Mouse (Mus musculus) midbrain, embryonic 15.5 days (tissue): ENCODE measurements around the gene Filip1l. TPM values are rescaled to one million over a fixed set of nuclear protein-coding genes. Genes with fewer than 3 reads are reported as not detected.
"Not testable (repeated sequence)": the region's sequence is repeated elsewhere in the genome, so short reads cannot be mapped to it uniquely, and the experiment has no call there.

ENCODE experiments used
- ATAC-seq: fragments of 200-750 bp; cut with Nextera tagmentation; replicated peaks from 2 replicates; pipeline ENCODE4 v1.8.0; 2017; ENCODE audit warnings: moderate TSS enrichment
- H3K27ac ChIP-seq: fragments of 300-500 bp; sonication (generic); 2 replicates; pipeline ENCODE4 v1.5.1; 2015; ENCODE audit warnings: mild to moderate bottlenecking, inconsistent platforms
- H3K27me3 ChIP-seq: fragments of 300-500 bp; sonication (generic); replicated peaks from 2 replicates; pipeline ENCODE4 v1.6.1; 2015; ENCODE audit warnings: inconsistent platforms
- H3K36me3 ChIP-seq: fragments of 300-500 bp; sonication (generic); replicated peaks from 2 replicates; pipeline ENCODE4 v1.6.1; 2015; ENCODE audit warnings: inconsistent platforms
- H3K4me1 ChIP-seq: fragments of 300-500 bp; sonication (generic); 2 replicates; pipeline ENCODE4 v1.6.1; 2015; ENCODE audit warnings: inconsistent platforms
- H3K4me2 ChIP-seq: fragments of 300-500 bp; sonication (generic); 2 replicates; pipeline ENCODE4 v1.6.1; 2015; ENCODE audit warnings: inconsistent platforms, mild to moderate bottlenecking, moderate library complexity
- H3K4me3 ChIP-seq: fragments of 300-500 bp; sonication (generic); 2 replicates; pipeline ENCODE4 v1.5.1; 2015; ENCODE audit warnings: mild to moderate bottlenecking, inconsistent platforms
- H3K9ac ChIP-seq: fragments of 300-500 bp; sonication (generic); 2 replicates; pipeline ENCODE4 v1.6.1; 2015; ENCODE audit warnings: mild to moderate bottlenecking, inconsistent platforms
- H3K9me3 ChIP-seq: fragments of 300-500 bp; sonication (generic); 2 replicates; pipeline ENCODE4 v1.6.1; 2016; ENCODE audit warnings: inconsistent platforms
- WGBS: fragments of 180-500 bp; shearing (Covaris S2); methylation state at CpG from one replicate; pipeline ENCODE4 v1.1.7; 2015; ENCODE audit warnings: mixed read lengths; 5-methylcytosine and 5-hydroxymethylcytosine counted together
- polyA plus RNA-seq: library from polyadenylated mRNA; unstranded; fragments of >200 nt; fragmentation: Nextera tagmentation; extraction: Ambion mirVana; gene quantifications from 2 replicates; pipeline ENCODE4 v1.2.1, GENCODE M21; 2015

The Filip1l gene
- polyA plus RNA-seq, 1 experiment from 2014 or later = 2.5 TPM

DNA sequence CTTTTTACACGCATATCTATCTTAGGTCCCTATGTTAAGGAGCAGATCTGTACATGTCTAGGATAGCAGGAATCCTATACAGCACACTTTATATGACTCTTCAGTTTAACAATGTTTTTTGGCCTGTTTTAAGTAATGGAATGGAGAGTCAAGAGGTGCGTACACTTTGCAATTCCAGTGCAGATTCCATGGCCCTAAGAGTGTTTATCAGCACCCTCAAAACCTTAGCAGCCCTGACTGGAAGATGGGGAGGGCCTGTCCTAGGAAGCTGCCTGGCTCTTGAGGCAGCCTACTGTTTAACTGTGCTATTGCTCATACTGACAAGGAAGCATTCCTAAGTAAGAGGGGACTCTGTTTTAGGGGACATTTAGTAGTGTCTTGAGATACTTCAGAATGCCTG lies 31.4 kb downstream of the Filip1l start:
- Histone ChIP-seq H3K9ac (no peak overlapping the region), H3K4me3 (no peak overlapping the region), H3K27me3 (no peaks in the 10 kb centered on the region), H3K36me3 (no peaks in the 10 kb centered on the region), H3K27ac (no peak overlapping the region), H3K9me3 (no peaks in the 10 kb centered on the region), H3K4me2 (no peak overlapping the region), H3K4me1 (no peaks in the 10 kb centered on the region)
- 97% methylated on average over 2 of the region's 2 CpGs for WGBS
- no peak for ATAC-seq

DNA sequence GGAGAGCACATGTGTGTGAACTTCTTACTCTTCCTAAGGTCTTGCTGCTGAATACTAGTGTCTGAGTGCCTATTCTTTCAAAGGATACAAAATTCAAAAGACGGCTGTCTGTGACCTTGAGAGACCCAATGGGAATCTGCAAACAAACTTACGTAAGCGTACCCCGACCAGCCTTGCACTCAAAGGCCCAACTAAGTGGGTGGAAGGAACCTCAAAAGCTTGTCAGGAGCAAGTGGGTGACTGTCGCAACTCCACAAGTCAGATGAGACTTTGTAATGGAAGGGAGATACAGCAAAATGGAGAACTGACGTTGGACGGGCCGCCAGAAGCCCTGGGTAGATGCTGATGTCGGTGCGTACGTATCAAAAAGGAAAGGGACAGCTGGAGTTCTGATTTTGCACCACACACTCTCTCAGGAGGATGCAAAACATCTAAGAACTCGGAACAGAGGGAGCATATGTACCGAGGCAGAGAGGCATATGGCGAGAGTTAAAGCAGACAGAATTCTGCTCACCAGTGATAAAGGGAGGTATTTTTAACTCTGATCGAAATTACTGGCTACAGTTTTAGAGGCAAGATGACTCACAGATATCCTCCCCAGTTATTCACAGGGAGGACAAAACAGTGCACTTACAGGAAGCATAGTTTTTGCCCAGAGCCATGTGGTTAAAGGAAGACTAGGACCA lies 36.8 kb downstream of the Filip1l start:
- Histone ChIP-seq H3K9me3 (no peaks in the 10 kb centered on the region), H3K9ac (no peak overlapping the region), H3K4me2 (no peak overlapping the region), H3K27me3 (no peaks in the 10 kb centered on the region), H3K4me3 (no peak overlapping the region), H3K4me1 (no peaks in the 10 kb centered on the region), H3K27ac (no peak overlapping the region), H3K36me3 (no peaks in the 10 kb centered on the region)
- ATAC-seq = no peak
- 93% methylated on average over 15 of the region's 15 CpGs for WGBS

DNA sequence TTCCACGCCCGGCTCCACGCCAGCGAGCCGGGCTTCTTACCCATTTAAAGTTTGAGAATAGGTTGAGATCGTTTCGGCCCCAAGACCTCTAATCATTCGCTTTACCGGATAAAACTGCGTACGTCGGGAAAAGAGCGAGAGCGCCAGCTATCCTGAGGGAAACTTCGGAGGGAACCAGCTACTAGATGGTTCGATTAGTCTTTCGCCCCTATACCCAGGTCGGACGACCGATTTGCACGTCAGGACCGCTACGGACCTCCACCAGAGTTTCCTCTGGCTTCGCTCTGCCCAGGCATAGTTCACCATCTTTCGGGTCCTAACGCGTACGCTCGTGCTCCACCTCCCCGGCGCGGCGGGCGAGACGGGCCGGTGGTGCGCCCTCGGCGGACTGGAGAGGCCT lies 38.3 kb downstream of the Filip1l start:
- not testable (repeated sequence) for H3K9me3 ChIP-seq, ATAC-seq, H3K36me3 ChIP-seq, H3K27me3 ChIP-seq, H3K27ac ChIP-seq, H3K4me2 ChIP-seq, H3K4me3 ChIP-seq, H3K9ac ChIP-seq, H3K4me1 ChIP-seq
- WGBS = 31% methylated on average over 29 of the region's 39 CpGs

DNA sequence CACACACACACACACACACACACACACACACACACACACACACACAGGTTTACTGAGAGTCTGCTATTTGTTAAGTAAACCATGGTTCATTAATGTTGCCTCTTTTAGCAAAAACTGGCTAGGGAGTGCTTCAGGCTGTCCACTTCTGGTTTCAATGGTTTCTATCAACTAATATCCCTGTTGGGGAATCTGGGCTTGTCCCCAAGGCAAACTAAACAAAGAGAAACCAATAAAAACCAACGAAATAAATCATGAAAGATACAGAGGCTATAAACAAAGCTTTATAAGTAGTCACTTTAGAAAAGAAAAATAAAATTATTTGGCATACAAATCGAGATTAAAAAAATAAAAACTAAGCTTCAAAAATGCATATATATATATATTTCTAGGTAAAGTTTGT lies 39.6 kb downstream of the Filip1l start:
- H3K4me1 ChIP-seq = no peaks in the 10 kb centered on the region
- no peak overlapping the region for H3K9ac ChIP-seq
- H3K4me3 ChIP-seq = no peak overlapping the region
- 72% methylated on average over 2 of the region's 2 CpGs for WGBS
- H3K27me3 ChIP-seq = no peaks in the 10 kb centered on the region
- H3K27ac ChIP-seq = no peak overlapping the region
- H3K4me2 ChIP-seq = no peak overlapping the region
- H3K9me3 ChIP-seq = no peaks in the 10 kb centered on the region
- ATAC-seq = no peak
- no peaks in the 10 kb centered on the region for H3K36me3 ChIP-seq

DNA sequence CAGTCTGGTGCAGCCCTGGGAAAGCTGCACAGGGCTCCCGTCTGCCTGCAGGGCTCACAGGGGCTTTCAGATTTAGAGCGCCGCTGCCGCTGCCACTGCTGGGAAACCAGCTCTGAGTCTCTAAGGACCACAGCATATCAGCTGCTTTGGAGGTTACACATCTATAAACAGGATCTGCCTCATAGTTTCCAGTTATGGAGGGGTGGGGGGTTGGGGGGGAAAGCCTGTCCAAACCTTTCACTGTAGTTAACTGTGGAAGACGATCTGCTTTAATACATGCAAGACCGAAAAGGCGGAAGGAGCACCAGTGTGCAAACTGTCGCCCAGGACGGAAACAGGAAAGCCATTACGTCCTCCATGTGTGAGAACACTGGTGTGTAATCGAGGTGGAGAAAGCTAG lies 40.3 kb downstream of the Filip1l start:
- Histone ChIP-seq H3K4me1 (no peaks in the 10 kb centered on the region), H3K9me3 (no peaks in the 10 kb centered on the region), H3K27me3 (no peaks in the 10 kb centered on the region), H3K27ac (no peak overlapping the region), H3K4me3 (no peak overlapping the region), H3K9ac (no peak overlapping the region), H3K4me2 (no peak overlapping the region), H3K36me3 (no peaks in the 10 kb centered on the region)
- 64% methylated on average over 11 of the region's 11 CpGs for WGBS
- ATAC-seq = no peak

DNA sequence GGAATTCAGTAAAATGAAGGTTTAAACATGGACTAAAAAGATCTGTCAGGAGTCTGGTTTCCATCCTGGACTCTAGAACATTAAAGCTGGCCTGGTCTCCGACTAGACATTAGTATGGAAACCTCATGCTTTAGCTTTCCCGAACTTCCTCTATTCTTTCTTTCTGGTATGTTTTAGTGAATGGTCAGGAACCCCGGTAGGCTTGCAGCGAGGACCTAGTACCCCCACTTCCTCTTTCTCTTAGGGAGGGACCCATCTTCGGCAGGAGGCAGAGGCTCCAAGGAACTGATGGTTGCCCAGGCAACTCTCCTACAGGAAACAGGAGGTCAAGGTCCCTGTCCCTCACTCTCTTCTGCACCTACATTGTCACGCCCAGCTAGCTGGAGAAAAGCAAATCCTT lies 43.4 kb downstream of the Filip1l start:
- Histone ChIP-seq H3K27ac (no peak overlapping the region), H3K9me3 (no peaks in the 10 kb centered on the region), H3K9ac (no peak overlapping the region), H3K4me2 (no peak overlapping the region), H3K4me3 (no peak overlapping the region), H3K4me1 (no peaks in the 10 kb centered on the region), H3K36me3 (no peaks in the 10 kb centered on the region), H3K27me3 (no peaks in the 10 kb centered on the region)
- WGBS = 82% methylated on average over 6 of the region's 6 CpGs
- no peak for ATAC-seq

DNA sequence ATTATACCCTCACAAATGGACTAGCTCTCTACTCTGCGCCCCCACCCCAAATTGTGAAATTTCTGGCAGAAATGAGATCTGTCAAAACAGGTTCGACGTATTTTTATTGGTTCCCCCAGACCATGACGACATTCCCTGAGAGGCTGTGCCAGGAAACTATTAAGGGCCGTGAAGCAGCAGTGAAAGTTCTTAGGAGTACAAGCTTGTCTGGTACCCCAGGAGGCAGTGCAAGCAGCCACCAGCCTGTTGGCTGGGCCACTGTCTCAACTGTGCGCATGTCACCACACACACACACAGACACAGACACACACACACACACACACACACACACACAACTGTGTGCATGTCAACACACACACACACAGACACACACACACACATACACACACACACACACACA lies 45.0 kb downstream of the Filip1l start:
- no peak overlapping the region for H3K4me2 ChIP-seq
- no peak overlapping the region for H3K27ac ChIP-seq
- no peaks in the 10 kb centered on the region for H3K27me3 ChIP-seq
- H3K9me3 ChIP-seq = no peaks in the 10 kb centered on the region
- no peaks in the 10 kb centered on the region for H3K36me3 ChIP-seq
- WGBS = 81% methylated on average over 6 of the region's 6 CpGs
- ATAC-seq = no peak
- no peaks in the 10 kb centered on the region for H3K4me1 ChIP-seq
- H3K4me3 ChIP-seq = no peak overlapping the region
- no peak overlapping the region for H3K9ac ChIP-seq

DNA sequence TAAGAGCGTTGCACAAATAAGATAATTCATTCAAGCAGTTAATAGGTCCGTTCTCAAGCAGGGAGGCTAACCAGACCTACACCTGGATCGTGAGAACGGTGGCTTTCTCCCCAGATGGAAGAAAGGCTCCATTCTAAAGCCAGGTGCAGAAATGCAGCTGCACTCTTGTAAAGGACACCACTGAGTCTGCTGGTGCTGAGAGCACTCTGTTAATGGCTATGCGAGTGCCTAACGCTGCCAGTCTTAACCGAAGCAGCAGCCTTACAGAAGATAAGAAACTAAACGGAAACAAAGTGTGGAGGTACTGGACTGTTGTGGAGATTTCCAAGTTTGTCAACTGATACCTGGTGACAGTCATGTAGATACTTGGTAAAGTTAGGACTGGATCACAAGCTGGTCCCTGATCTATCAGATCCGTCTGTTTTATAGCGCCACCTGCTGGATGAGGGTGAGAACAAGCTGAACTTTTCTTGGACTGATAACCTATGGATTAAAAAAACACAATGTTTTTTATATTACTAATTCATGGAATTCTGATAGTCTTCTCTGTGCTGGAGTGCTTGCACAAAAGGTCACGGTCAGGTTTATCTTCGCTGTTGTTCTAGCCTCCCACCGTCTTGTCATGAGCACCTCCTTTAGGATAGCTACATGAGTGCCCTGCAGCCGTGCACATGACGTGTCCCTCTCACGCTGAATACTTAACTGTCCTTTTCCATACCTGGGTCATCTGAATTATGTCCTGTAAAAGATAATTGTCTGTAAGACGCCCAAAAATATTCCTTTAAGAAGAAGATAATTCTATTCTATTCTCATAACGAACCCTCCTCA lies 45.7 kb downstream of the Filip1l start:
- Histone ChIP-seq H3K27me3 (no peaks in the 10 kb centered on the region), H3K9ac (no peak overlapping the region), H3K27ac (no peak overlapping the region), H3K36me3 (no peaks in the 10 kb centered on the region), H3K4me1 (no peaks in the 10 kb centered on the region), H3K4me3 (no peak overlapping the region), H3K9me3 (no peaks in the 10 kb centered on the region), H3K4me2 (no peak overlapping the region)
- ATAC-seq = peak; percentile 60
- 62% methylated on average over 18 of the region's 18 CpGs for WGBS

DNA sequence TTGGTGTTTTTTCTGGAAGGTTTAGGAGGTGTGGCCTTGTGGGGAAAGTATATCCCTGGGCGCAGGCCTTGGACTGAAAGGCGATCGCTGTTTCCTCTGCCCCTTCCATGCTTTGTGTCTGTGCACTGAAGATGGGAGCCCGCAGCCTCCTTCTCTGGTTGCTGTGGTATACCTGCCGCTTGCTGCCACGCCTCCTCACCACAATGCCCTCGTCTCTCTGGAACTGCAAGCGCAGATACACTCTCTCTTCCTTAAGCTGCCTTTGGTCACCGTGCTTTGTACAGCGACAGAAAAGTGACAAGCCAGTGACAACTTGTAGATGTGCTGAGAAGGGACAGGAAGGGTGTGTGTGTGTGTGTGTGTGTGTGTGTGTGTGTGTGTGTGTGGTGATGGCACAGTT lies 46.7 kb downstream of the Filip1l start:
- H3K36me3 ChIP-seq = no peaks in the 10 kb centered on the region
- H3K4me3 ChIP-seq = no peak overlapping the region
- no peaks in the 10 kb centered on the region for H3K9me3 ChIP-seq
- no peak overlapping the region for H3K9ac ChIP-seq
- 85% methylated on average over 10 of the region's 10 CpGs for WGBS
- no peak overlapping the region for H3K27ac ChIP-seq
- ATAC-seq = no peak
- no peaks in the 10 kb centered on the region for H3K27me3 ChIP-seq
- H3K4me1 ChIP-seq = no peaks in the 10 kb centered on the region
- H3K4me2 ChIP-seq = no peak overlapping the region

DNA sequence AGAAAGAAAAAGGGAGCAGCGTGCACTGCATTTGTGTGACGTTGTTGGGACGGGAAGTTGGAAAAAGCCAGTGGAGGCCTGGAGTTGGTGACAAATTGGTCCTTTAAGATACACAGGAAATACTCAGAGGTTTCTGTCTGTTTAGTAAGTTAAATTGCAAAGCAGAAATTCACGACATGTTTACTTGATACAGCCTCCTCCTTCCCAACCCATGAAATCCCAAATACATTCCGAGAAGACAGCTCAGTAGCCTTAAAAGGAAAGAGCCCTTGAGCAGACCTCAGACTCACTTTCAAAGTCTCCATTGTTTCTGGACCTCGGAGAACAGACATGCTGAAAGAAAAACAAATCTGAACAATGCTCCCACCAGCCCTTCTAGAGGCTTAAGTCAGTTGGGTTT lies 48.8 kb downstream of the Filip1l start:
- no peak overlapping the region for H3K4me3 ChIP-seq
- H3K4me2 ChIP-seq = no peak overlapping the region
- no peak overlapping the region for H3K9ac ChIP-seq
- 55% methylated on average over 6 of the region's 6 CpGs for WGBS
- no peaks in the 10 kb centered on the region for H3K9me3 ChIP-seq
- H3K27ac ChIP-seq = no peak overlapping the region
- no peaks in the 10 kb centered on the region for H3K27me3 ChIP-seq
- H3K4me1 ChIP-seq = no peaks in the 10 kb centered on the region
- no peak for ATAC-seq
- no peaks in the 10 kb centered on the region for H3K36me3 ChIP-seq

DNA sequence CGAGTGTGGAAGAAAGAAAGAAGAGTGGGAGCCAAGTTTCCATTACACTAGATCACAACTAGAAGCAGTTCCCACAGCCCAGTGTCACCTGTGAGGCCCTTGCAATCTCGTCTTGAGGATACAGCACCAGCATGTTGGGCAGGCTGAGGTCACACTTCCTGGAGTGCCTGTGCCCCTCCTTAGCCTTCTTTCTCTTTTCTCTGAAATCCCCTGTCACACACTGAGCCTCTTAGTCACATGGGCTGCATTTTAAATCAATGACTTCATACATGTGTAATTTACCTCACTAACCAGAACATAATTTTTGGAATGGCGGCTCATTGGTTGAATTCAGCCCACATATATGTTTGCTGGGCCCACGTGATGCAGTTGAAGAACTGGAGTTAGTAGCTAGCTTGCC lies 50.0 kb downstream of the Filip1l start:
- Histone ChIP-seq H3K27me3 (no peaks in the 10 kb centered on the region), H3K27ac (no peak overlapping the region), H3K4me3 (no peak overlapping the region), H3K9ac (no peak overlapping the region), H3K9me3 (no peaks in the 10 kb centered on the region), H3K4me2 (no peak overlapping the region), H3K4me1 (no peaks in the 10 kb centered on the region), H3K36me3 (no peaks in the 10 kb centered on the region)
- no peak for ATAC-seq
- WGBS = 89% methylated on average over 4 of the region's 4 CpGs

DNA sequence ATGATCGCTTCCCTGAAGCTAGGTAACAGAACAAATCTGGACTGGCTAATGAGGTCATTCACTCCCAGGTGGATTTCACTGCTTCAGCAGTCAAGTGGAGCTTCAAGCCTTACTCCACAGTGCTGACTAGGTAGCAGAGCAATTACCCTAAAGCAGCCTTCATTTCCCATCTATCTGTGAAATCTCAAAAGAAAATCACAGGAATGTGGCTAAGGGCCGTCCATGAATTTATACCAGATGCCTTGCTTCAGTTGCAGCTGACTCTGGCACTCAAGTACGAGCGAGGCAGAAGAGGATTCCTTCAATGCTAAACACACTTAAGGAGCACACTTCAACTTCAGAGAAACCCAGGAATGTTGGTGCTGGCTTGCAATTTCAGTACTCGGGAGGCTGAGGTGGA lies 50.9 kb downstream of the Filip1l start:
- Histone ChIP-seq H3K4me1 (no peaks in the 10 kb centered on the region), H3K27me3 (no peaks in the 10 kb centered on the region), H3K4me3 (no peak overlapping the region), H3K27ac (no peak overlapping the region), H3K36me3 (no peaks in the 10 kb centered on the region), H3K4me2 (no peak overlapping the region), H3K9me3 (no peaks in the 10 kb centered on the region), H3K9ac (no peak overlapping the region)
- WGBS = 81% methylated on average over 5 of the region's 5 CpGs
- ATAC-seq = peak; percentile 40; the same call in 1 of the 2 replicates

DNA sequence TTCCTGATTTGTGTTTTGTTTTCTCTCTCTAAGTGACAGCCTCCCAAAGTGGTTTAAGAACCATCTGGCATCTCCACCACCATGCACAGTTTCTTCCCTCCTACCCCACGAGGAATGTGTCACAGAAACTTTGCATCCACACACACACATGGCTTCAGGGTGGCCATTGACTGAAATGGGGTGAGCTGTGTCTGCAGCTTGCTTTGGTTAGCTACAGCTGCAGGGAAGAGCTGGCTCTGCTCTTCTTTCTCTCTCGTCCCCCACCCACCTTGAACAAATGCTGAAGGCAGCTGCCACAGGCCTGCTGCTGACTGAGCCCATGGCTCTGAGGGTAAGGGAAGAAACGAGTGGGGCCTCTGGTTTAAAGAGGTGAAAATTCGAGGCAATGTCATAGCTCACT lies 59.9 kb downstream of the Filip1l start:
- no peaks in the 10 kb centered on the region for H3K27me3 ChIP-seq
- no peak overlapping the region for H3K27ac ChIP-seq
- no peak overlapping the region for H3K9ac ChIP-seq
- 0 out of 2 replicates have a peak, but pooled peaks cover 2% of the 10 kb centered on the region for H3K9me3 ChIP-seq
- ATAC-seq = no peak
- WGBS = 70% methylated on average over 4 of the region's 4 CpGs
- H3K4me2 ChIP-seq = no peak overlapping the region
- no peaks in the 10 kb centered on the region for H3K36me3 ChIP-seq
- H3K4me1 ChIP-seq = no peaks in the 10 kb centered on the region
- no peak overlapping the region for H3K4me3 ChIP-seq
